Mouse (Mus musculus) cerebellum, postnatal 10 days (tissue): ENCODE results near the gene Prmt8.
A peak's percentile ranks its signal among the peaks of the same experiment; 100 is the strongest.

Experiments used
- DNase-seq, 2 experiments: peaks; one replicate each; pipeline ENCODE4 v3.0.0; 2021; ENCODE audit warnings: mixed read lengths in 2 of 2

The Prmt8 gene

GRCm38 (mm10) chr6:127739921-127740320 lies 29.4 kb downstream of the Prmt8 start:
- peak; percentile 60 to 62 for DNase-seq

DNA sequence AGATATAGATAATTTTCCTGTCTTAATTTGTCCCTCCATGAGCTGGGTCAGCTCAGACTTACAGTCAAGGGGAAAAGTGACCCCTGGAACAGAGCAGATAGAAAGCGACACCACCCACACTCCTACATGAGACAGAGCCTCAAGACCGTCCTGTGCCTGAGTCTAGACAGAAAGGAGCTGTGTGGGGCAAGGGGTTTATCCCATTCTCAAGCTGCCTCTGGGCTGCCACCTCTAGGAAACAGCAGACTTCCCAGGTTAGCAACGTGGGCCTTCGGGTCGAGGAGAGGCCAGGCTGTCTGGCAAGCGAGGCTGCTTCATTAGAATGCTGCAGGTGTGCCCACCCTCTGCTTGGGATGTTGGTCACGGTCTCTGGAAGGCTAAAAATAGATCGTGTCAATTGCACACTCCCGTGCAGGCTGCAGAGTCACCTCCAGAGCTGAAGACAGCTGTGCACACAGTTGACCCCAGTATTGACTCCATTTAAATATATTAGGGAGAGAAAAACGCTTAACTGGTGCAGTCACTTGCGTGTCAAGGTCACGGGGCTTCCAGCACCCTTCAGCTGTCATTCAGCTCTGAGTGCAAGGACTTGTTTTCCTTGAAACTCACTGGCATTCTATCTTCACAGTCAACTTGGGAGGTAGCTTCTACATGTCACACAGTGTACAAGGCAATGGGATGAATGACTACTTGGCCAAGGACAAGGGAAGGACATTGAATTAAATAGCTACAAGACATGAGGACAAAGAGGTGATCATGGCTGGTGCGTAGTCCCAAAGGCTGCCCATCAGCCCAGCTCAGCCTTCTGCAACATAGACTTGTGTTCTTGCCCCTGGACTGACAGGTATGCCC lies 33.9 kb downstream of the Prmt8 start:
- no peak for DNase-seq

- no peak for DNase-seq
Observed at GRCm38 (mm10) chr6:127723126-127723525, 46.1 kb downstream of the Prmt8 start.

DNA sequence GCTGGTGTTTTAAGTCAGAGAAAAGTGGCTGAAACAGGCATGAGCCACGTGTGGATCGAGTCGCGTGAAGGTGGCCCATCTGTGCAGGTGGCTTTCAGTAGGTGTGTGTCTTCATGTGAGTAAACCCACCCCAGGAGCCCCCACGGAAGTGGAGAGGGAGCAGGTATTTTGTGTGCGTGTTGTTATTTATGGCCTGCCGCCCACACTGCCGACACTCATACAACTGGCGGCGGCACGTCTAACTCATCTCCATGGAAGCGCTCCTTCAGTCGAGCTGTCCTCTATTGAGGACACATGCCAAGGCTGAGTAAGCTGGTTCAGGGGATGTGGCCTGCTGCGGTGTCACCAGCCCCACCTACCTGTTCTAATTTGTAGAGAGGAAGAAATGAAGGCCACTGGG lies 49.4 kb downstream of the Prmt8 start:
- DNase-seq, result no peak

DNA sequence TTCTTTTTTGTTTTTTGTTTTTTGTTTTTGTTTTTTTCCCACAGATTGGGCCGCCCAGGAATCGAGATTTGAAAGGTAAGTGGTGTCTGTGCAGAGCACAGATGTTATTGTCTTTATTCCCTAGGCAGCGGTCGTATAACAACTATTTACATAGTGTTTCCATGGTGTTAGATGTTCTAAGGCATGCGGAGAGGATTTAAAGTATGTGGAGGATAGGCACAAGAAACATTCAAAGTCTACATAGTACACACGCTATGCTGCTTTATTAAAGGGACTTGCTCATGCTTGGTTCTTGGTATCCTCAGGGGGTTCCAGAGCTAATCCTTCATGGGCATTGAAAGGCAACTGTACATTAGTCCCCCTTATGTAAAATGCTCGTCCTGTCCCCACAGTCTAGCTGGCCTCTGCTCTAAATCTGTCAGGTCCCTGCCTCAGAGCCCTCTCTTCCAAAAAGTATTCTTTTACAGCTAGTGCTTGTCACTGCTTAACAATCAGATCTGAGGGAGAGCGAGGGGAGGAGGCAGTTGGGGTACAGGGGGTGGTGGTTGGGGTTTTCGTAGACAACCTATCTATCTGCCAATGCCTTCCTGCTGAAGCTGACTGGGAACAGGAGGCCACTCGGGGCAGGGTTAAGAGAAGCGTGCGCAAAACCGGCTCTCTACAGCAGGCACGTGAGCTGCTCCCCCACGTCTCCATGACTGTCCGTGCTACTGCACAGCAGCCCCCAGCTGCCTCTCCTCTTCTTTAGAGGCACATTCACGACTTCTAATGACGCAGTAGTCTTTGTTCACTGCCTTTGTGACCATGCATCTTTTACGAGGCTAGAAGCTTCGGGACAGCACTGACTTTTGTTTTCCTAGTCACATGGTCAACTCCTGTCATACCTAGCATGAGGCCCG lies 51.8 kb downstream of the Prmt8 start:
- DNase-seq, result no peak

GRCm38 (mm10) chr6:127715428-127715827 lies 53.8 kb downstream of the Prmt8 start:
- no peak for DNase-seq

DNA sequence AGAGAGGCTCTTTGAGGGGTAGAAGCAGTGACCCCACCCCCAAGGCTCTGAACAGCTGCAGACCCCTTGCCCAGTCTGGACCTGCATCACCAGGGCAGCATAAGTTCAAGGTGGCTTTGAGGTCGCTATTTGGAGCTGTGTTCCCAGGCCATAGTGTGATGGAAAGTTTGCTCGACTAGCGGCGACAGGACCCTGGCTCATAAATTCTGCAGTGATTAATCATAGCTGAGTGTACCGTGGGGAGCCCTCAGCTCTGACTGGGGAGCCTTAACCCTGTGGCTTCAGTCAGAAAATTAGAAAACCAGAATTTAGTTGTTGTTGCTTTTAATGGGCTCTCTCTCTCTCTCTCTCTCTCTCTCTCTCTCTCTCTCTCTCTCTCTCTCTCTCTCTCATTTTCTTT lies 54.4 kb downstream of the Prmt8 start:
- DNase-seq, result no peak

DNA sequence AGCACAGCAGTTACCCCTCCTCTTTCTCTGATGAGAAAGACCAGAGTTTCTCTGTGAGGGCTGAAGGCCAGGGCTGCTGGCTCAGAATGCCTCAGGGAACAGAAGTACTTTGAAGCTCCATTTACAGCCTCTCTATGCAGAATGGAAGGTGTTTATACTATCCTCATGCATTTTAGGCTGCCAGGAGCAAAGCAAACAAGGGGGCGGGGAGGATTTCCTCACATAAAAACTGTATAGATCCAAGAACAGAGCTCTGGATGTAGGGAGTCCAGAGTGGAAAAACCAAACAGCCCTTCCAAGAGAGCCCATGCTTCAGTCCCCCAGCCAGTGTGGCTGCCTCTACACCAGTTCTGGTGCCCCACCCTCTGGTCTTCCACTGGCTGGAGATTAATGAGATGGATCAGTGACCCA lies 61.0 kb downstream of the Prmt8 start:
- no peak for DNase-seq

DNA sequence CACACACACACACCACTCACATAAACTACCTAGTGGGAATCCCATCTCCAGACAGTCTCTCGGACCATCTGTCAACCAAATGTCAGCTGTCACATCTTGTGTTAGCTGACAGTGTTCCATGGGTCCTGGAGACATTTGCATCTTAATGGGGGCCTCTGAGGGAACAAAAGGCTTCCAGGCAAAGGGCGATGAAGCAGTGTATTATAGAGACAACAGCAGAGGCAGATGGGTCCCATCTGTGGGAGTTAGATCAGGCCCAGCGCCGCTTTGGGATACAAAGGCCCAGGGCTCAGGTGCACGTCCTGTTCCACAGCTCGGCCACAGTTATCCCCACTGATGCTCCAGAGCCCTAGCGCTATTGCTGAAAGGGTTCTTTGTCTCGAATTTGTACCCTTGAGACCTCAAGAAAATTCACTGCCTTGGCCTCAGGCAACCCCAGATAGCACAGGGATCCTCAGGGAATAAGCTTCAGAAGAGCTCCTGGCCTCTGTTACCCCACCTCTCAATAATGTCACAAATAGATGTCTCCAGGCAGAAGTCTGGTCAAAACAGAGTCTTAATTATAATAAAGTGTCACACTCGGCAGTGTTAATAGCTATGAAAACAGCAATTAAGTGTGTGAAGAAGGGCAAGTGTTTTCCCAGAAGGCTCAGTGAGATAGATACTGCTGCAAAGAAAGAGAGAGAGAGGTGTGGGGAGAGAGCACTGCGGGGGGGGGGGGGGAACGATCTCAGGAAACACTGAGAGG lies 68.1 kb downstream of the Prmt8 start:
- peak; percentile 57 to 66 for DNase-seq

GRCm38 (mm10) chr6:127693681-127694080 lies 75.6 kb downstream of the Prmt8 start:
- no peak for DNase-seq

GRCm38 (mm10) chr6:127692298-127692697 lies 77.0 kb downstream of the Prmt8 start:
- no peak for DNase-seq

- DNase-seq, result no peak
Observed at GRCm38 (mm10) chr6:127687181-127687860, 82.0 kb downstream of the Prmt8 start.

DNA sequence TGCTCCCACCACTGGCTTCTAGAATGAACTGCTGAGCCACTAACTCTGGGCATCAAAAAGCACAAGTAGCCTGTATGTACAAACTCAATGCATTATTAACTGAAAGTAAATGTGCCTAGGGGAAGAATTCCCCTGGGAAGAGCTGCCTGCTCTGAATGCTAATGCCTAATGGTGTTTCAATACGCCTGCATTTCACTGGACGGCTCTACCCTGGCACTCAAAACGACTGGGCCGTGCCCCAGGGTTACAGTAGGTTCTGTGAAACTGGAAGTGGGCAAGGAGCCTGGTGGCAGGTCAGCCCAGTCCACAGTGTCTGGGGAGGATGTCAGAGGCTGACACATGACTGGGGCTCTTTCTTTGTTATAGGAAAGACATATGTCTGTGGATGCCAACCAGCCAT lies 84.3 kb downstream of the Prmt8 start:
- DNase-seq, result peak; percentile 43 to 52

GRCm38 (mm10) chr6:127683561-127683960 lies 85.7 kb downstream of the Prmt8 start:
- no peak for DNase-seq

DNA sequence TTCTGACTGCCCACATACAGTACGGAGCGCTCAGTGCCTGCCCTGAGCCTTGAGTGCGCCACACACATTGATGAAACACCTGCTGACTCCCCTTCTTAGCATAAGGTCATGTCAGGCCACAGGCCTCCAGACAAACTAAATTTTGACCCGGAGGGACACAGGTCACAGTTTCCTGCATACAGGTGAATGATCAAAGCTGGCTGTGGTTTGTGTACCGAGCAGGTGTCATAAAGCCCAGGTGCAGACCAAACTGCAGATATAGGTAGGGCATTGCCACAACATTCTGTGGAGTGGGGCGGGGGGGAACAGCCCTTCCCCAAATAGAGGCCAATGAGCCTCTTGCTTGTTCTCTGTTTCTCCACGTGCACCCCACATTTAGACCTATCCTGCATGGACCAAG lies 88.5 kb downstream of the Prmt8 start:
- DNase-seq, result no peak

- DNase-seq, result no peak
Observed at GRCm38 (mm10) chr6:127678998-127679397, 90.3 kb downstream of the Prmt8 start.

DNA sequence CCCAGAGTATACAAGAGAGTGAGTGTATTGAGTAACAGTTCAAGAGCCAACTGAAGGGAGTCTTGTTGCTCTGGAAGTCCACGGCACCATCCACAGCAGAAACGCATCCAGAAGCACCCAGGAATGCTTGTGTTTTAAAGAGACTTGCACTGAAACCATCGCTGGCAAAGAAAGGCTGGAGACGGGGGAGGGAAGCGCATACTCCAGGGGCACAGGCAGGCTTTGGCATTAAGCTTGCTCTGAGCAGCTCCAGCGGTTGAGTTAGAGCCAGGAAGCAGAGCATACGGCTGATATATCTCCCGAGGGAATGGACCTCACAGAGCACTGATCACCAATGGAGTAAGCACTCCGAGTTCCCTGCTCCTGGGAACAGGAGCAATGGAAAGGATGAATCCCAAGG lies 91.0 kb downstream of the Prmt8 start:
- DNase-seq, result no peak

GRCm38 (mm10) chr6:127676866-127677265 lies 92.4 kb downstream of the Prmt8 start:
- DNase-seq, result peak; percentile 25 to 41

DNA sequence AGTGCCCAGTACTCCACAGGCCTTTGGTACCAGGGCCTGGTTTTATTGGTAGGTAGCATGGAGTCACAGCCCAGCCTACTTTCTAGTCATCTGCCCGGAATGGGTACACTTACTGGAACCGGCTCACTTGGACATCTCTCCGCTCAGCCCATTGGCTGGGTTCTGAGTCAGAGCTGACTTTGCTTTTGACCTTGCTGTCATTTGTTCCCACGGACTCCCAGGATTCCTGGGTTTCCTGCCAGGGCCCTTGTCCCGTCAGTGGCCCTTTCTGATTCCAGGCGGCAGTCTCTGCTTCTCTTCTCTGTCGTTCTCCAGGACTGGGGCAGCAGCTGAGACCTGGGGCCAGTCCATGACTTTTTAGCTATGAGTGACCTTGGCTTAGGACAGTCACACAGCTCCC lies 97.2 kb downstream of the Prmt8 start:
- DNase-seq, result no peak

DNA sequence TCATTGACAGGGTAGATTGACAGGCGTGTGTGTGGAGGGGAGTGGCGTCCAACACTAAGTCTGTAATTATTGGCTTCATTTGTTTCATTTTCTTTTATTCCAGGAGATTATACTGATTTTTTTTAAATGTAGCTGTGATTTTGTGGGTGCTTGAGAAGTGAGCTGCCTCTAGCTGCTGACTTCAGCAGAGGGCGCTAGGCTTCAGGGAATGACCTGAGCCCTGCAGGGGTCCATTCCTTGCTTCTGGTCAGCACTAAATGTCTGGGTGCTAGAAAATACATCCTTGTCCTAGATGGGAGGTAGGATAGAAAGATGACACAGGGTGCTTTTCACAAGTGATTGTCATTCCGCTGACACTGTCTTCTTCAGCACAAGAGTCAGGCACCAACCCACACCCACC lies 99.2 kb downstream of the Prmt8 start:
- peak; percentile 46 to 53 for DNase-seq

DNA sequence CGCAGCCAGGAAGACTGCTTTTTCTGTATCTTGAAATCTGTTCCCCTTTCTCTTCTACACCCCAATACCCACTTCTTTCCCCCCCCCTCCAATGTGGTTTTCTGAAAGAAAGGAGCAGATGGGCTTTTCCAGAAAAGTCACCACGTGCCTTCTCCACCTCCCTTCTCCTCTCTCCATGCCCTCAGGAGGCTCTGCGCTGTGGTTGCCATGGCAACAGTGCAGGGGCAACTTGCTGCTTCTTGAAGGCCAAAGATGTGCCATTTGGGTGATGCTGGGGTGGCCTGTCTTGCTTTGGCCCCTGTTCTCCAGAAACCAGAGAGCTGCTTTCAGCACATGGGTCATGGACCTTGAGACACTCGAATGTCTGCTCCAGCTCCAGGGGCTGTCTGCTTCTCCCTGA lies 100.0 kb downstream of the Prmt8 start:
- DNase-seq, result peak; percentile 52 to 62

DNA sequence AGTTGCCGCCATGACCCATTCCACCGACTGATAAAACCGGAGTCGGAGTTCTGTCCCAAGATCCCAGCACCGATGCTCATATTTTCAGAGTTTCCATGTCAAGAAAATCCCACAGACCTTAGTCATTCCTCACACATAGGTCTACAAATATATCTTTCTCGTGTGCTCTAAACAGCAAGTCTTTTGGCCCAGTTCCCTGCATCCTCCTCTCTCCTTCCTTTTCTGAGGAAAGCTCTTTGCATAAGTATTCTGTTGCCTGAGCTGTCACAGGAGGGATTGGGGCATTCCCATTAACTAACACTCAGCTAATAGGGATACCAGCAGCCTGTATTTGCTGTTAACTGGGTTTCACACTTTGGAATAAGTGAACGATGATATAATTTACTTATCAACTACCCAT lies 106.0 kb downstream of the Prmt8 start:
- no peak for DNase-seq
